Mouse (Mus musculus) midbrain, embryonic 12.5 days (tissue): ENCODE data around the gene Hexim1. TPM values are rescaled to one million over a fixed set of nuclear protein-coding genes. Genes with fewer than 3 reads are reported as not detected.

Experiments
- ATAC-seq: fragments of 200-750 bp; cut with Nextera tagmentation; 2 replicates; pipeline ENCODE4 v1.8.0; 2017; ENCODE audit warnings: low read depth, moderate TSS enrichment, moderate library complexity; ENCODE audit not compliant: low FRiP score
- H3K27ac ChIP-seq: fragments of 300-500 bp; sonication (generic); replicated peaks from 2 replicates; pipeline ENCODE4 v1.5.1; 2016; ENCODE audit warnings: mild to moderate bottlenecking
- H3K27me3 ChIP-seq: fragments of 300-500 bp; sonication (generic); 2 replicates; pipeline ENCODE4 v1.6.1; 2016; ENCODE audit warnings: mild to moderate bottlenecking
- H3K36me3 ChIP-seq: fragments of 300-500 bp; sonication (generic); 2 replicates; pipeline ENCODE4 v1.6.1; 2016
- H3K4me1 ChIP-seq: fragments of 300-500 bp; sonication (generic); 2 replicates; pipeline ENCODE4 v1.6.1; 2016
- H3K4me2 ChIP-seq: fragments of 300-500 bp; sonication (generic); replicated peaks from 2 replicates; pipeline ENCODE4 v1.6.1; 2016; ENCODE audit warnings: mild to moderate bottlenecking, moderate library complexity
- H3K4me3 ChIP-seq: fragments of 300-500 bp; sonication (generic); 2 replicates; pipeline ENCODE4 v1.5.1; 2016; ENCODE audit warnings: mild to moderate bottlenecking
- H3K9ac ChIP-seq: fragments of 300-500 bp; sonication (generic); replicated peaks from 2 replicates; pipeline ENCODE4 v1.6.1; 2016; ENCODE audit warnings: mild to moderate bottlenecking, moderate library complexity
- H3K9me3 ChIP-seq: fragments of 300-500 bp; sonication (generic); 2 replicates; pipeline ENCODE4 v1.6.1; 2016; ENCODE audit warnings: mild to moderate bottlenecking
- WGBS: fragments of 180-500 bp; shearing (Covaris S2); methylation state at CpG from one replicate; pipeline ENCODE4 v1.1.7; 2016; 5-methylcytosine and 5-hydroxymethylcytosine counted together
- polyA plus RNA-seq: library from polyadenylated mRNA; unstranded; fragments of >200 nt; fragmentation: Nextera tagmentation; extraction: Ambion mirVana; gene quantifications from 2 replicates; pipeline ENCODE4 v1.2.1, GENCODE M21; 2016

The Hexim1 gene
- polyA plus RNA-seq, 1 experiment from 2014 or later, result 3.1 TPM

DNA sequence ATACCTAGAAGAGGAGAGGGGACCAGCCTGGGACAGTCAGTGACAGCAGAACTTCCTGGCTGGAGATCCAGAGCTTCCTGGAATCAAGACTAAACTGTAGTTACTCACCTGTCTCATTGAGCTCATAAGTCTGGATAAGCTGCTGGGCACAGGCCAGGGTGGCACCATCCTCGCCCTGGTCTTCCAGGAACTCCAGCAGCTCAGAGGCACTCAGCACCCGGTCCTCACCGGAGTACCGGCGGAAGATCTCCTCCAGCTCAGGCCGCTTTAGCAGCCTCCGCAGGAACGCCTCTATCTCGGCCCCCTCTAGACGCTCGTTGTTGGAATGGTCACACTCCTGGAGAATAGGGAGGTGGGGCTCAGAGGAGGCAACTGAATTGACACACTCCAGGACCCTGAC is 37.9 kb upstream of the Hexim1 start:
- Histone ChIP-seq H3K36me3 (no peaks in the 10 kb centered on the region), H3K4me1 (peaks cover 17% of the 10 kb centered on the region), H3K9ac (no peak overlapping the region), H3K4me2 (no peak overlapping the region), H3K4me3 (no peak overlapping the region), H3K27ac (no peak overlapping the region), H3K27me3 (peaks cover 46% of the 10 kb centered on the region), H3K9me3 (no peaks in the 10 kb centered on the region)
- no peak for ATAC-seq
- 83% methylated on average over 11 of the region's 11 CpGs for WGBS

DNA sequence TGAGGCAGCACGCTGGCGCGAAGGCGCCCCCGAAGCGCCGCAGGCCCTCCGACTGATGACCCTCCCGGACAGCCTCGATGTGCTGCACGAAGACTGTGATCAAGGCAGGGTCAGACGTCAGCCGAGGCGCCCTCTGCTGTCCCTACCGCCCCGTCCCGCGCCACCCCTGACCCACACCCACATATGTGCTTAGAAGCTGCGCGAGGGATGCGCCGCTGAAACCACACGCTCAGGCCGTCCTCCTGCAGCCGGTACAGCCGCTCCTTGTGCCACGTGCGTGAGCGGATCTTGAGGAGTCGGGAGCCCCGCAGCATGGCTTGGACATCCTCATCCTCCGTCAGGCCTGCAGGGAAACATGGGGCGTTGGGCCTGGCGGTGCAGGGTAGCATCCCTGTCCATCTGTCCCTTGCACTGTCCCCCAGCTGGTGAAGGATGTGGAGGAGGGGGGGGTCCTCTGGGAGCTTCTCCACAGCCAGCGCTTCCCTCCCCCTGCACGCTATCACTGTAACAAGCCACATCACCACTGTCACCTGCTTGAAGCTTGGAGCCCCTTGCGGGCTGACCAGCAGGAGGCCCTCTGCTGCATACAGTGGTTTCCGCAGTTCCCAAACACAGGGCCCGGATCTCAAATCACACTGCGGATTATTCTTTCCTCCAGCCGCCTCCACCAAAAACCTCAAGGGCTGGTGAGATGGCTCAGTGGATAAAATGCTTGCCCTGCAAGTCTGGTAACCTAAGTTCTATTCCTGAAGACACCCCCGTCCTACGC is 35.5 kb upstream of the Hexim1 start:
- ATAC-seq, result peak; percentile 52; the same call in 1 of the 2 replicates
- Histone ChIP-seq H3K36me3 (no peaks in the 10 kb centered on the region), H3K4me1 (peaks cover 11% of the 10 kb centered on the region), H3K4me3 (peak overlapping the region; percentile 25), H3K27me3 (peaks cover 46% of the 10 kb centered on the region), H3K9me3 (no peaks in the 10 kb centered on the region), H3K4me2 (peak overlapping the region; percentile 46), H3K9ac (0 out of 2 replicates have a peak overlapping the region, but pooled peaks have one; percentile 15), H3K27ac (no peak overlapping the region)
- WGBS, result 2% methylated on average over 43 of the region's 43 CpGs

DNA sequence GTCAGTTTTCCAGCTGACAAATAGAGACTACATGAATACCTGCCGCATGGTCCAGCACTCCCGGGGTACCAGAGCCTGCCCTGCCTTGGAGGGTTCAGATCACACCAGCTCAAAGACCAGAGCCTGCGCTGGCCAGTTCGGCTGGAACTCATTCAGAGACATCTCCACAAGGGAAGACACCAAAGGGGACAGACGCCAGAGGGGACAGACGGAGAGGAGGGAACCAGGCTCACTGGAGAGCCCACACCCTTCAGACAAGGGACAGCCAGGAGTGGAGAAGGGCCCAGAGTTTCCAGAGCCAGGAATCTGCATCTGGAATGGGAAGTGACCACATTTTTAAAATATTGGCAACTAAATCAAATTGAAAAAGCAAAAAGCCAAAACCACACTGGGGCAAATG is 34.4 kb upstream of the Hexim1 start:
- 50% methylated on average over 6 of the region's 6 CpGs for WGBS
- H3K4me3 ChIP-seq, result no peak overlapping the region
- H3K9ac ChIP-seq, result no peak overlapping the region
- no peaks in the 10 kb centered on the region for H3K9me3 ChIP-seq
- peaks cover 11% of the 10 kb centered on the region for H3K4me1 ChIP-seq
- ATAC-seq, result no peak
- H3K36me3 ChIP-seq, result no peaks in the 10 kb centered on the region
- peaks cover 46% of the 10 kb centered on the region for H3K27me3 ChIP-seq
- no peak overlapping the region for H3K27ac ChIP-seq
- no peak overlapping the region for H3K4me2 ChIP-seq

DNA sequence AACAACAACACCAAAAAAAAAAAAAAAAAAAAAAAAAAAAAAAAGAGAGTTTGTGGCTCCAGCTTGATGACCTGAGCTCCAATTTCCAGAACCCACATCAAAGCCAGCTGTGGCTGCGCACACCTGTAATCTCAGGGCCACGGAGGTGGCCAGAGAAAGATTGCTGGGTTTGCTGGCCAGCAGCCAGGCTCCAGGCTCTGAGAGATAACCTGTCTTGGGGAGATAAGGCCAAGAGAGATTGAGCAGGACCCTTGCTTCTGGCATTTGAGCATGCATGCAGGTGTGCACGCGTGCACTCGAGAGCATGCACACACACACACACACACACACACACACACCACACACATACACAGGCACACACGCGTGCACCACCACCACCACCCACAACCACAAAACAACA is 22.7 kb upstream of the Hexim1 start:
- ATAC-seq, result no peak
- Histone ChIP-seq H3K4me1 (peaks cover 11% of the 10 kb centered on the region), H3K27ac (no peak overlapping the region), H3K9me3 (no peaks in the 10 kb centered on the region), H3K36me3 (no peaks in the 10 kb centered on the region), H3K4me3 (no peak overlapping the region), H3K4me2 (no peak overlapping the region), H3K27me3 (peaks cover 16% of the 10 kb centered on the region), H3K9ac (no peak overlapping the region)
- 96% methylated on average over 7 of the region's 7 CpGs for WGBS

DNA sequence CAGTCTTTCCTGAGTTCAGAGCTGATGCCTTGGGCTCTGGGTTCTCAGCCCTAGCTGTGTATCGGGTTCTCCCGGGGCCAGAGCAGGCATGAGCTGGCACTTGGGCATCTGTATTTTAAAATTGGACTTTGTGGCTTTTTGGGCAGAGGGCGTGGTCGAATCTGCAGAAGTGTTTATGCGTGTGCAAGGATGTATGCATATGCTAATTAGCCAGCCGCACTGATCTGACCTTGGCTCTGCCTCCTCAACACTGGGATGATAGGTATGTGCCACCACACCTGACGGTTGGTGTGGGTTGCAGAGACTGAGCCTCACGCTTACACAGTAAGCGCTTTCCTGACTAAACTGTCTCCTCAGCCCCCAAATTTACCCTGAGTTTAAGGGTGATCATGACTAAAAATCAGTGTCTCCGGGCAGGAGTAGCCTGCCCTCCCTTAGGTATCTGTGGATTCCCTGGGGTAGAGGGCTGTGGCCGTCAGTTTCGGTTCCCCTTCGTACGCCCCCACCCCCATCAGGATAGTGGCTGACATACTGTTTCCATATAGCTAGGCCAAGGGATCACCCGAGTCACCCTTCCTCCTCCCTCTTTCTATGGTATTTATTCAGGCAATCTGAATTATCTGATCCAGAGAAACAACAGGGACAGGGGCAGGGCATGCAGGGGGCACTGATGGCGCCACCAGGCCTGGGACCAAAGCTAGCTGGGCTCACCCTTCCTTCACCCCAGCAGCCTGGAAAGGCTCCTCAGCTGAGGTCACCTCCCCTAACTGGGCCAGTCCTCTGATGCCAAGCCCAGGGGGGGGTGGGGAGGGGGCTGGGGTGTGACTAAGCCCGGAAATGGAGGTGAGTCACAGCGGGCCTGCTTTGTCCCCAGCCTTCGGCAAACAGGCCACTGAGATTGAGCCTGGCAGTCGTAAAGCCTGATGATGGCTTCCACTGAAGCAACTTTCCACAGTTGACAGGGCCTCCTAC is 21.9 kb upstream of the Hexim1 start:
- no peaks in the 10 kb centered on the region for H3K9me3 ChIP-seq

DNA sequence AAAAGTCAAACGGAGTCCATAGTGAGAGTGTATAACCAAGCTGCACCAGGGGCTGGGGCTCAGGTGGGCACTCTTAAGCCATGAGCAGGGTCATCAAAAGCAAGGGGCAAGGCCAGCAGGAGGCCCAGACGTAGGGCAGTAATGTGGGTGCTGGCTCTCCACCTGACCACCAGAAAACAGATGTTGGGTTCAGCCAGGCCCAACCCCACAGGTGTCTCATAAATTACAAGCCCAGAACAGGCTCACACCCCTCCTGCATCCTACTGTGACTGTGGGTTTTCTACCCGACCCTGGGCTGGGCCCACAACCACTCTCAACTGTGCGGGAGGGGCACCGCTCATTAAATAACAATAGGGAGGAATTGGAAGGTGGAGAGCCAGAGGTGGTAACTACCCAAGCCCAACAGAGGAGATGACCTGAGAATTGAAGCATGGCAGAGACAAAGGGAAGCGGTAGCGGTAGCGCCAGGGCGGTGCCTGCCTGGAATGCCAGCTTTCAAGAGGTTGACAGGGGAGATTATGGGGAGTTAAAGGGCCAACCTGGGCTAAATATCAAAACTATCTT is 20.8 kb upstream of the Hexim1 start:
- peaks cover 34% of the 10 kb centered on the region for H3K27me3 ChIP-seq
- H3K27ac ChIP-seq, result no peak overlapping the region

More for the DNA sequence above, 21.9 kb upstream of the Hexim1 start:
- H3K27ac ChIP-seq, result no peak overlapping the region
- 78% methylated on average over 20 of the region's 20 CpGs for WGBS
- H3K4me3 ChIP-seq, result no peak overlapping the region
- H3K9ac ChIP-seq, result no peak overlapping the region
- no peak for ATAC-seq
- no peaks in the 10 kb centered on the region for H3K36me3 ChIP-seq
- H3K4me2 ChIP-seq, result no peak overlapping the region
- H3K4me1 ChIP-seq, result peaks cover 15% of the 10 kb centered on the region
- peaks cover 24% of the 10 kb centered on the region for H3K27me3 ChIP-seq

DNA sequence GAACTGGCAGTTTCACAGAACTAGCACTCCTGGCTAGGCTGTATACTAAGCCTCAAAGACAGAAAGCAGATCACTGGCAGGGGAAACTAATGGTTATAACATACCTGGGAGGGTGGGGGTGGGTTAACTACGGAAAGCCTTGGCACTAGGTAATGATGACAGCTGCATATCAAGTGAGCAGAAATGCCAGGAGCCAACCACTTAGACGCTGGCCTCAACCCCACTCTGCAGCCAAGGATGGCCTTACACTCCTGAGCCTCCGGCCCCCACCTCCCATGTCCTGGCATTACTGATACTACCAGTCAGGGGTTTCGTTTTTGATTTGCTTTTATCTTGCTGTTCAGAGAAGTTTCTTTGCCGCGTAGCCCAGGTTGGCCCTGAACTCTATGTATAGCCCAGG is 20.2 kb upstream of the Hexim1 start:
- Histone ChIP-seq H3K4me3 (no peak overlapping the region), H3K36me3 (no peaks in the 10 kb centered on the region), H3K9me3 (no peaks in the 10 kb centered on the region), H3K4me1 (peaks cover 15% of the 10 kb centered on the region), H3K27me3 (peaks cover 41% of the 10 kb centered on the region), H3K4me2 (no peak overlapping the region), H3K27ac (no peak overlapping the region), H3K9ac (no peak overlapping the region)
- 94% methylated on average over 6 of the region's 6 CpGs for WGBS
- ATAC-seq, result no peak

More for the DNA sequence above, 20.8 kb upstream of the Hexim1 start:
- no peak for ATAC-seq
- Histone ChIP-seq H3K4me2 (no peak overlapping the region), H3K4me3 (no peak overlapping the region), H3K9ac (no peak overlapping the region), H3K9me3 (no peaks in the 10 kb centered on the region), H3K4me1 (peaks cover 15% of the 10 kb centered on the region), H3K36me3 (no peaks in the 10 kb centered on the region)
- WGBS, result 53% methylated on average over 9 of the region's 9 CpGs

DNA sequence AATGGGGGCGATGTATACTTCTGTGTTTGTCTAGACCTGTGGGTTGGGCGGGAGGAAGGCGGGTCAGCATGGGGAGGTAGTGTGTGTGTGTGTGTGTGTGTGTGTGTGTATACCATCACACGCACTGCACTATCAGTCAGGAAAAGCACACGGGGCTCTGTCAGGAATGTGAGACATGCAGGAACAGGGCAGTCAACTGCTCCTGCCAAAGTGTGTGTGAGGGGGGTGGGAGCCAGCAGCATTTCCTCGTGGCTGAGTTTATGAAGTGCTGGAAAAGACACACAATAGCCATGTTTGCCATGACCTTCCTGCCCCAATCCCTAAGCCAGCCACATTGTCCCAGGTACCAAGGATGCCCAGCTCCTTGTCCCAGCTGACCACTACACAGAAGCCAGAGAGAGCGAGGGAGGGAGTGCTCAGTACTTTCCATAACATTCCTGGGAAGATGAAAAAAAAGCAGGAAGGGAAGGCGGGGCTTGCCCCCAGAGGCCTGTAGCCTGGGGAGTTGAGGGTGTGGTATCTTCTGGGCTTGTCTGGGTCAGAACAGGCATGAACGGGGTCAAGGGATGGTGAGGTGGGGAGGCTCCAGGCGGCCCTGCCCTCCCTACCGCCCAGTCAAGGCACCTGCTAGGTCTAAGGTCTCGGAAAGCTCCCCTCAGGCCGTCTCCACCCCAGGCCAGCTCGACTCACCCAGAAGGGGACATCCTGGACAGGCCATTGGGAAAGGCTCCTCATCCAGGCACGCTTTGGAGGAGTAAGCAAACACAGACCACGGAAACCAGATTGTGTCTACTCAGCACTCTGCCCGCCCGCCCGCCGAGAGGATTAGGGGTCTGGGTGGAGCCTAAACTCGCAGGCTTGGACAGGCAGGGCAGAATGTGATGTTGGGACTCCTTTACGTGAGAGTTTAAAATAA is 18.8 kb upstream of the Hexim1 start:
- H3K4me1 ChIP-seq, result peaks cover 28% of the 10 kb centered on the region
- H3K4me3 ChIP-seq, result no peak overlapping the region
- H3K27me3 ChIP-seq, result peaks cover 55% of the 10 kb centered on the region
- H3K36me3 ChIP-seq, result no peaks in the 10 kb centered on the region
- no peak overlapping the region; the same call in 1 of the 2 replicates for H3K9ac ChIP-seq
- 0 out of 2 replicates have a peak, but pooled peaks have one; percentile 17 for ATAC-seq
- H3K4me2 ChIP-seq, result peak overlapping the region; percentile 26
- WGBS, result 19% methylated on average over 22 of the region's 22 CpGs
- no peaks in the 10 kb centered on the region for H3K9me3 ChIP-seq
- H3K27ac ChIP-seq, result no peak overlapping the region

DNA sequence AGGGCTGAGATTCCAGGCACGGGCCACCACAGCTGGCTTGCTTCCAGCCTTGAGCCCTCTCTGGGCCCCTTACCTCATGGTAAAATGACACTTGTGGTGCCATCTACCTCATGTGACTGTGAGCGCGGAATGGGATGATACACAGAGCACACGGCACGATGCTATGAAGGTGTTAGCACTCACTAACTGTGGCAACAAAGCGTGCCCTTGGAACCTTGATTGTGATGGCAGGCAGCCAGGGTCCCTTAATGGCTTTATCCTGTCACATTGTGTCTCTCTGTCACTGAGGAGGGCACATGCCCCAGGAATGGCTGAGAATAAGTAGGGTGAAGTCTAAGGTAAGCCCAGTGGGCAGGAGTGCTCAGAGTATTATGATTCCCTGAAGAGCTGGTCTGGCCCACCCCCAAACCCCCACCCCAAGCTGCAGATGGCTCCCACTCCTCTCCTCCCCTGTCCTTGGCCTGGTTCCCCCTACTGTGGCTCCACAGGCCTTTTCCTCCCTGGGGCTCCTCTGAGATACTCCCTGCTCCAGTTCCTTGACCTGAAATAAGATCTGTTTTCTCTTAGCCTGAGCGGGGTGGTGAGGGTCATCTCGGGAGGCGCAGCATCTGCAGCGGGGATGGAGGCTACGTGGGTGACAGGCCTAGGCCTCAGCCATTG is 17.4 kb upstream of the Hexim1 start:
- no peak overlapping the region; the same call in 1 of the 2 replicates for H3K9ac ChIP-seq
- WGBS, result 76% methylated on average over 11 of the region's 11 CpGs
- H3K4me1 ChIP-seq, result peaks cover 32% of the 10 kb centered on the region
- no peak overlapping the region for H3K4me2 ChIP-seq
- ATAC-seq, result no peak
- H3K27ac ChIP-seq, result no peak overlapping the region
- no peaks in the 10 kb centered on the region for H3K9me3 ChIP-seq
- no peak overlapping the region for H3K4me3 ChIP-seq
- peaks cover 64% of the 10 kb centered on the region for H3K27me3 ChIP-seq
- no peaks in the 10 kb centered on the region for H3K36me3 ChIP-seq

DNA sequence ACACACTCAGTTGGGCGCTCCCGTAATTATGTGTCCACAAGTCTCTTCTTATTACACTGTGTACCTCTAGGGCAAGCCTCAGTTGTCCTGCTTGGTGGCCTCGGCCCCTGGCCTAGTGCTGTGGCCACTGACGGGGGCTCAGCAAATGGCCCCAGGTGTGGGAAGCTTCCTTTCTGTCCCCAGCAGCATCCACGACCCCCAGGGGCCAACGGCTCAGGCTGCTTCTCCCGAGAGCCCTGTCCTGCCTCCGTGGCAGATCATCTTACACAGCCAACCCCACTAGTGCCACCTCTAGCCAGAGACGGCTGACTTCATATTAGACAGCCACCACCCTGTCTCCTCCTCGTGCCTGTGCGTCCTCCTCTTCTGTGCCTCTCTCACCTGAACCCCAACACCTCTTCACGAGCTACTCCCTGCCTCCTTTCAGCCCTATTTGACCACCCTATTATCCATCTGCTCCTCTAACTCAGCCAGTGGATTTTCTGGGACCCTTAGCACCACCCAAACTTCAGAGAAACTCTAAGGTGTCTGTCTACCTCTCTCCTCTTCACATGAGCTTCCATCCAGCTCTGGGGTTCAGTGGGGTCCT is 16.6 kb upstream of the Hexim1 start:
- H3K4me1 ChIP-seq, result peaks cover 32% of the 10 kb centered on the region
- WGBS, result 51% methylated on average over 12 of the region's 12 CpGs

More for the DNA sequence above, 16.6 kb upstream of the Hexim1 start:
- no peaks in the 10 kb centered on the region for H3K9me3 ChIP-seq
- no peak for ATAC-seq
- peaks cover 72% of the 10 kb centered on the region for H3K27me3 ChIP-seq
- no peak overlapping the region for H3K4me3 ChIP-seq
- H3K36me3 ChIP-seq, result no peaks in the 10 kb centered on the region
- no peak overlapping the region; the same call in 1 of the 2 replicates for H3K9ac ChIP-seq
- H3K4me2 ChIP-seq, result no peak overlapping the region
- no peak overlapping the region for H3K27ac ChIP-seq
